Mouse (Mus musculus): ENCODE results near the gene Gphn.

Gene Gphn

DNA sequence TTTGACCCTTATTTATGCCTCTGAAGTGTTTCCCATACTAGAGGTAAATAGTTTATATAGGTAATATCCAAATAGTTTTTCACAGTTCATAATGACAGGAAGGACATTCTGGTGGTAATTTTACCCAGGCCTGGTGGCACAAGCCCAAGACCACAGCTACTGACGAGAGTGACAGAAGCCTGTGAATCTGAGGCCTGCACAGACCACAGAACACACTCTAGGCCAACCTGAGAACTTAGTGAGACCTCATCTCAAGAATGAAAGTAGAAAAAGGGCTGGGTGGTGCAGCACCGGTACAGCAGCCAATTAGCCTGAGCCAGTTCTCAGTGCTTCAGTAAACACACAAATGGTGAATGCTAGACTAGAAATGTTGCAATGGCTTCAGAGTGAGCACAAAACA lies 491.6 kb downstream of the Gphn start:
- no peak for DNase-seq (ENCODE audit: low spot score)

DNA sequence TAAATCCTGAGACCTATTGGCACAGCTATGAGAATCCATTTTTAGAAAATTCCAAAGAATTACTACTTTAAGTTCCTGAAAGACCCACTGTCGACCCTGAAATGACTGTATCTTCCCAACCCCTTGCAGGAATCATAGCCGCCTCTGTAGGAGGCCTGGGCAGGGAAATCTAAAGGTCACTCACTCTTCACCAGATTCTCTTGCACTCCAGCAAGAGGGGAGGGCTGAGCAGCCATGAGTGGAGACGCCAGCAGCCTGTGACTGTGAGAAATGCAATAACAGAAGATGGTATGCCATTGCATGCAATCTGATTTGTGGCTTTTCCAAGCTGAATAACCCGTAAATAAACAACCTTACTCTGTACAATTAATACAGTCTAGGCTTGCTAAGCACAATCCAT lies 501.5 kb downstream of the Gphn start:
- no peak for DNase-seq (ENCODE audit: low spot score)
